Mouse (Mus musculus) spleen, postnatal 36 days (tissue): ENCODE data around the gene Tcp10b.
"Not testable (repeated sequence)": the region's sequence is repeated elsewhere in the genome, so short reads cannot be mapped to it uniquely, and the experiment has no call there.

Experiments
- DNase-seq, 2 experiments: peaks; one replicate each; pipeline ENCODE4 v3.0.0; 2022; ENCODE audit warnings: low spot score in 2 of 2, mixed read lengths in 1 of 2

Tcp10b gene

DNA sequence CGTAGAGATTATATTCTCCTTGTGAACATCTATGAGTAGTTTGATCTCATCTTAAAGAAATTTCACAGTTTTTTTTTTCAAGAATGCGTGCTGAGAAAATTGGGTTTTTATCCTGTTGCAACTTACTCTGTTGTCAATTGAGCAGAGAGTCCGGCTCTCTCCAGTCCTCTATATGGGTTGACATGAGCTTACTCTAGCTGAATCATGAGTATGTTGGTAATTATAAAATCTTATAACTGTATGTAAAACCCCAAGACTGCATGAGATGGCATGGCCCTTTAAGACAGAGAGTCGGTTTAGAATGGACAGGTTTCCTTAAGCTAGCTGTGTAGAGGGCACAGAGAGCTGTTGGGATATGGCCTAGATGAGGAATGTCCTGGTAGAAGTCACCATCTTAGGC, at the start of gene Tcp10b:
Tcp10b (plus strand) TSS at position 301 of the 400 bp plus-strand sequence.
- not testable (repeated sequence) for DNase-seq

DNA sequence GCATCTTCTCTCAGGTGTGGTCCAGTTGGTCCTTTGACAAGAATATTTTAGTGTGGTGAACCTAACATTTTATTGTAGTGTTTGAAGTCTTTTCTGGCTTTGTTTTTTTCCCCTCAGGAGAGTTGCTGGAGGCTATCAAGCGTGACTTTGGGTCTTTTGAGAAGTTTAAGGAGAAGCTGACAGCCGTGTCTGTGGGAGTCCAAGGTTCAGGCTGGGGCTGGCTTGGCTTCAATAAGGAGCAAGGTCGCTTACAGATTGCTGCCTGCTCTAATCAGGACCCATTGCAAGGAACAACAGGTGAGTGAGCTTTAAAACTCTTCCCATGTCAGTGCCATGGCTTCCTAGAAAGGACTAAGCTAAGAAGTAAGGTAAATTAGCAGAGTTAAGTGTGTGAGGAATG, 47.6 kb upstream of the Tcp10b start:
- no peak for DNase-seq

DNA sequence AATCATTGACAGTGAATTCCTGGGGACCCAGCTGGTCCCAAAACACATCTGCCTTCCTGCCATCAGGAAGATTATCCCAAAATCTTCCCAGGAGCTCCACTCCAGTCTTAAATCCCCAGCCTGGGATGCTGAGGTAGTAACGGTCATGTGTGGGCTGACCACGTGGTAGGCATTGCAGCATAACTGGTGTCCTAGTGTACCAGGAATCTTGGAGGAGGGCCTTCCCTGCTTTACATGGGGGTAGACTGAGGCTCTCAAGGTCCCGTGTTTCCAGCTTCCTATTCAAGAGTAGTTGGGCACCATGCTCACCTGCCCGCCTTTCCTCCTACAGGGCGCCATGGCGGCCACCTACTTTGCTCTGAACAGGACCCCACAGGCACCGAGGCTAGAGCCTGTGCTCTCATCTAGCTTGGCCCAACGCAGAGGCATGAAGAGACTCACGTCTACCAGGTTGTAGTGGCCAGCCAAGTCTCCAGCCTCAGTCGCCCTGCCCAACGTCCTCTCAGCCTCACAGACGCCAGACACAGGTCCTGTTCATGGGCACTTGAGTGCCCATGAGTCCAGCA, 24.2 kb upstream of the Tcp10b start:
- not testable (repeated sequence) for DNase-seq

DNA sequence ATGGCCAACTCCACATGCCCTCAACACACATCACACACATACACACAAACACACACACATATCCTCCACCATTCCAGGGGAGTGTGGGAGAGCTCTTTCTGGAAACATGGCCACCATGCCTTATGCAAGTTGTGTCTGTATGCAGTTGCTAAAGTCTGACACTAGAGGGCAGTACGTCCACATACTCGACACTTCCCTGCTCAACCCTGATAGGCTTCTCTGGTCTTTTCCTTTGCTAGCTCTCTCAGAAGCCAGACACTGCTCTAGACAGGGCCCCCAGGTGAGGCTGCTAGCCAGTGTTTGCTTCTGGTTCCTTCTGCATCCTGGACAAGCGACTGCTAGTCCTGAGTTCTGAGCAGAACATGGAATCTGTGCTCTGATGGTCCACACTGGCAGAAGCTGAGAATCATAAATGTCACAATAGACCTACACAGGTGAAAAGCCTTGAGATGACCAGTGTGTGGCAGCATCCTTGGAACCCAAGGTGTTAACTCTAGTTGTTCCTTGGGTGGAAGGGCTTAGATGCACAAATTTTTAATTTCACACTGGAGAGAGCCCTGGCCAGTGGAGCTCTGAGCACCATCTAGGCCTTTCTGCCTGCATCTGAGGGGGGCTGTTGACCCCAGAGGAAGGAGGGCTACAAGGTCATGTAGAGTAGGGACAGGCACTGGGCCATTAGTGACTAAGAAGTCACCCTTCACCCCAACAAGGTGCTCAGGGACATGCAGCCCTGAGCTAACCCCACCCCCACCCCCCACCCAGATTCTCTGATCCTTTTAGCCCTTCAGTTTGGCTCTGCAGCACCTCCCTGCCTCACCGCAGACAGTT, 16.8 kb upstream of the Tcp10b start:
- peak in 1 of 2 experiments; percentile 18 for DNase-seq

DNA sequence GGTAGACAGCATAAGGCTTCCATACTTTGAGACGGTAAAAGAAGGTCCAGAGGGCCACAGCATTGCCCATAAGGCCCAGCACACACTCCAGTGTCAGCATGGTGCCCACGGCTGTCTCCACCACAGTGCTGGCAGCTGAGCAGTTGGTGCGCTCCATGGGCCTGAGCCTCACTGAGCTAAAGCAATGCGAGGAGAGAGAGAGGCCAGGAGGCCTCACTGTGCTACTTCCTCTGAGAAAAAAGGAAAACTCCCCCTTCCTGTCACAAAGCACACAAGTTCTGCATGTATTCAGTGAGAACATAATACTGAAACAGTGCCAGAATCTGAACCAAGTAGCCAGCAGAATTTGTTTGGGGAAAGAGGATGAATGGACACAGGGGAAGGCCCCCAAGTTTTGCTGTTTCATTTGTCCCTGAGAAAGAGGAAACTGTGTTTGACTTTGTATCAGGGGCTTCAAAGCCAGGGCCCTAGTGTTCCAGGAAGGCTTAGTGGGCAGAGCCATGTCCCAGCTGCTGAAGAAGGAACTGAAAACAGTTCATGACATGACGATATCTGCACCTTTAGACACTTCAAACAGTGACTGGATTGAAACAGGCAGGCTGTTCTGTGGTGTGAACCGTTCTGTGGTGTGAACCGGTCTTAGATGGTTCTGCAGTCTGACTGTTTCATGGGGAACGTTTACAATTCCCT, 8.6 kb upstream of the Tcp10b start, which contains the start of gene Gpr31b:
Gpr31b (minus strand) TSS at position 173 of the 690 bp plus-strand sequence.
- DNase-seq: not testable (repeated sequence)

DNA sequence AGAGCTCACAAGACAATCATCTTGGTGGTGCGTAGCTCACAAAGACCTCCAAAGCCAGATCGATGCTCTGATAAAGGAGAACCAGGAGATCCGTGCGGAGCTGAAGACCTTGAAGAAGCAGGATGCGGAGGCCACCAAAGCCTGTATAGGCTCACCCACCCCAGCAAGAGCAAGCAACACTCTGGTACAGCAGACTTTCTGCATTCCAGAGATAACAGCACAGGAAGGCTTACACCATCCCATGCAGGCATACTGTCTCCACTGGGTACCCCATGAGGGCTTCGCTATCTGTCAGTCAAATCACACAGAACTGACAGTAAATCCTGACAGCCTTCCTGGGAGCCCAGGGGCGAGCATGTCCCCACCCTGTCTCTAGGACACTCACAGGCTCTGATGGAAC, 2.0 kb downstream of the Tcp10b start:
- not testable (repeated sequence) for DNase-seq

DNA sequence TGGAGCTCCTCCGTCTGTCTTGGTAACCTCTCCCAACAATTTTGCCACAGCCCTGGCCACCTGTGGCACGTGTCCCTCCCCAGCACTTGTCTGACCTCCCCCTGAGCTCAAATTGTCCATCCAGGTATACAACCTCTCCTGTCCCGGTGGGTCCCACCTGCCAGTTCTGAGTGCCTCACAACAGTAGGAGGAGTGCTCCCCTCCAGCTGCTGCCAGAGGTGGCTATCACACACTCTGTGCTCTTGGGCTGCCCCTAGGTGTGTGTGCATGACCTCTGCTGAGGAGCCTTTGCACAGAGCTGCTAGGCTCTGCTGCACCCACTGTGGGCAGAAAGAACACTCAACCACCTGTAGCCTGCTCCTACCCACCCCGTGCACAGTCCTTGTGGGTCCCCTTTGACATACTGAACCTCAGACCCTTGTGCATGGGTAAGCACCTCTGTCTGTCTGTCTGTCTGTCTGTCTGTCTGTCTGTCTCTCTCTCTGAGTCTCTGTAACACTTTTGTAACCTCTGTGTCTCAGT, 7.0 kb downstream of the Tcp10b start:
- not testable (repeated sequence) for DNase-seq

DNA sequence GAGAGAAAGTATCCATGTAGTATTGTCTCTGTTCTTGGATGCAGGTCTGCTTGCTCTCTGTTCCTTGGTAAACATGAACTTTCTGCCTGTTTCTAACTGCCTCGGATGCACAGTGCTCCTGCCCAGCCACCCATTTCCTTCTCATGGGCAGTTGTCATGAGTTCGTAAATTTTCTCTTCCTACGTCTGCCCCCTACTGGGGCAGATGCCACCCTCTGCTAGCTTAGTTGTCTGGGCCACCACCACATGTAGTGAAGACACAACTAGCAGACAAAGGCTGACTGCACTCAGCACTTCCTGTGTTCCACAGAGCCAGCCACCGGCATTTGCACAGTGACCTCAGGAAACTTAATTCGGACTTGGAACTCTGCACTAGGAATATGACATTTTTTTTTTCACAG, 8.3 kb downstream of the Tcp10b start:
- DNase-seq: not testable (repeated sequence)

DNA sequence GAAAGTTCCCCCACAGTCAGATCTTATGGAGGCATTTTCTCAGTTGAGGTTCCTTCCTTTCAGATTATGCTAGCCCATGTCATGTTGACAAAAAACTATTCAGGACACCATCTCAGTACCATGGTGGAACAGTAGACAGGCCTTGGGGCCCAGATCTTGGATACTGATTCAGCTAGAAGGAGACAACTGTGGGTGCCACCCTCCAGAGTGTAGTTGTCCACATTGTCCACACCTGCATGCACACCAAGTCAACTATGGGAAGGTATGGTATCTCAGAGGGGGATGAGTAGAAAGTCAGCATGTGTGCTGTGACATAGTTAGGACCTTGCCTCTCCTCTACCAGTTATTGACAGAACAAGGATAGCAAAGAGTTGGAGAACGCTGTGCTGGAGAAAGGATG, 30.6 kb downstream of the Tcp10b start:
- not testable (repeated sequence) for DNase-seq

DNA sequence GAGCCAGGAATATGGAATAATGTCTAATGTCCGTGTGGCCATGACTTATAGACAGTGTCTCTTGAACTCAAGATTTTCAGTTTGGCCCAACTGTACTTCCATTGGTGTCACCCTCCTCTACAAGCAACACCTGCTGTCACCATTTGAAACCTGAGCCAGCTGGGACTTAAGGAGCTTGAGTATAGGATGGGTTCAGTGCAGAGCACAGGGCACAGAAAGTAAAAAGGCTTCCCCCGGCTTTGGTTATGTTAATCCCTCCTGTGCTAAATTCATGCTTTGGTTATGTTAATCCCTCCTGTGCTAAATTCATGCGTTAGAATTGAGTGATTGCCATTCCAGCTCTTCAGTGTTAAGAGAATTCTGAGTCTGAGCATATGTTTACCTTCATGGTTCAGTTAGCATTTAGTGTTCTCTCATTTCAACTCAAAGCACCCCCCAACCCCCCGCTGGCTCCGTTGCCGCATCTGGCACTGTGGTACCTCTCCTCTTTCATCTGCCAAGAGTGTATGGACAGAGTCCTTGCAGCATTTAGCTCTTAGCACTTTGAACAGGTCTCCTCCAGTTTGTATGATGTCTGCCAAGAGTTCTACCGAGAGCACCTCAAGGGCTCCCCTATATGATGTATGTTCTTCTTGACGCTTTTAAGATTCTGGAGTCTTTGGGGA, 31.3 kb downstream of the Tcp10b start:
- DNase-seq: not testable (repeated sequence)

DNA sequence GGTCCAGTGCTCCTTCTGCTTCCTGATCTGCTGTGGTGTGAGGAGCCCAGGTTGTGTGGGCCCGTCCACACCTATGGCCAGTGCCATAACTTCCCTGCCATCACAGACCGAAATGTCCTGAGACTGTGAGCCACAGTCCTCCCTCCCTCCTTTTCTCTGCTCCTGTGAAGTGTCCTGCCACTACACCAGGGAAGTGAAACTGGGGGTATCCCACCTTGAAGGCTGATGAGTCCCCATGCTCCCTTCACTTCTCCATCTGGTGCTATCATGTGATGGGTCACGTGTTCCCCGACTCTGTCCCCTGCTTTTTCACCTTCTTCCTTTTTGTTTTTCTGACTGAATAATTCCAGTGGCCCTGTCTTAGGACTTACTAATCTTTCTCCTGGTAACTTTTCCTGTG, 32.1 kb downstream of the Tcp10b start:
- DNase-seq: not testable (repeated sequence)

DNA sequence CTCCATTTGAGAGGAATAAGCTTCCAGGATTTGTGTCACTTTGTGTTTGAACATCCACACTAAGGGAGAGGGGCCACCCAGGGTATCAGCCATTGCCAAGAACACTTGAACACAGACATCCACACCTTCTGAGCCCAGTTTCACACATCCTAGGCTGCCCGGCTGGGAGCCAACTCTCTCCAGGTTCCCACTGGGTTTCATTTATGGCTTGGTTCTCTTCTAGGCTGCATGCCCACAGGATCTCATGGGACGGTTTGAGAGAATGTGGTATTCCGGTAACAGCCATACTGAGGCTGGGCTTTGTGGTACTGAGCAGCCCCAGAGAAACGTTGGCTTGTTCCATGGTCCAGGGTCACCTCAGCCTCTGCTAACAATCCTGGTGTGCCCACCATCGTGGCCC, 45.7 kb downstream of the Tcp10b start:
- not testable (repeated sequence) for DNase-seq

DNA sequence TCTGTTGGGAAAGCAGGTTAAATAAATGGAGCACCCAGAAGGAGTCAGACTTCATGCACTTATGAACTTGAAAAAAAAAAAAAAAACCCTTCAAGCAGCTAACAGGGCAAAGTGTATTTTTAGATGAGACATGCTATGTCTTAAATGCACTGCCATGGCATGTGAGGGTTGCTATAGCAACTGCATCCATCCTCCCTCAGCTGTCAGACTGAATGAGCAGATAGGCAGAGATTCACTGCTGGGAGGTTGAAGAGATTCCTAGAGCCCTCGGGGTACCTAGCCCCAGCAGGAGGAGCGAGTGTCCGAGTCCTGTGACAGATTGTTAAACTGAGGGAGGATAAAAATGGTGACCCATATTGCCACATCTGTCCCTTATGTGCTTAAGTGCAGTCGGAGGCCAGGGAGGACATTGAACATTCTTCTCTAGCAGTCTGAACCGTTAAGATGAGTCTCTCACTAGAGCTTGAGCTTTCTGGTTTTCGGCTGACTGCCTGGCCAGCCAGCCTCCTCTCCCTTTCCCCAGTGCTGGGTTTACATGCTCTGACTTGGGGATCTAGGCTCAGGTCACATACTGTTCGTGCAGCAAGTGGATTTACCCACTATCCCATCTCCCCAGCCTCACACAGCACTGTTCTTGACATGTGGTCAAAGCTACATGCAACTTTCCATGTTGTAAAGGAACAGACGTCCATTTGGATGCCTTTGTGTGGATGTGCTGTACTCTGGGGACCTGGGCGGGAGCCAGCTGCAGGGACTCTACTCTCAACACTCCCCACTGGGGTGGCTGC, 51.8 kb downstream of the Tcp10b start:
- DNase-seq: not testable (repeated sequence)

DNA sequence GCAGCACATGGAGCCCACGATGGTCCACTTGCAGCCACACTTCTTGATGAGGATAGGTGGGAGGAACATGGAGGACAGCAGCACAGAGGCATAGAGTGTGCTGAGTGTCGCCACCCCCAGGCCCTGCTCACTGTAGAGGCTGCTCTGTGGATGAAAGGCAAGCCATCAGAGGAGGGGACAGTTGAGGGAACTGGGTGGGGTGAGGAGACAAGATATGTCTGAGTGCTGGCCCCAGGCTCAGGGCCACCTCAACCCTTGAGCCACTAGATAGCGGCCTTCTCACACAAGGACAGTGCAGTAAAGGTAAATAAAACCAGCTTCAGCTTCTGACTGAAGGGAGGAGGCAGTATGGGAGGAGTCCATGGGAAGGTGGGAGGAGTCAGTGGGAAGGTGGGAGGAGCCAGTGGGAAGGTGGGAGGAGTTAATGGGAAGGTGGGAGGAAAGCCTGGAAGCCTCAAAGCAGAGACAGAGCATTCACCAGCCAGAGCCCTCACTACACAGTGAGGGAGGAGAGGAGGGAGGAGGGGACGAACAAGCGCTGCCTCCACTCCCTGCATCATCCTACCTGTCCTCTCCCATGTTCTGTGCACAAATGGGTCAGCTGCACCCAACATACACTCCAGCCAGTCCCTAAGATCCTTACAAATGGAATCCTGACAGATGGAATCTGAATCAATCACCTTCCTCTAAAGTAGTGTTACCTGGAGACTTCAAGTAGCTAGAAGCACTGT, 62.6 kb downstream of the Tcp10b start:
- DNase-seq: not testable (repeated sequence)

DNA sequence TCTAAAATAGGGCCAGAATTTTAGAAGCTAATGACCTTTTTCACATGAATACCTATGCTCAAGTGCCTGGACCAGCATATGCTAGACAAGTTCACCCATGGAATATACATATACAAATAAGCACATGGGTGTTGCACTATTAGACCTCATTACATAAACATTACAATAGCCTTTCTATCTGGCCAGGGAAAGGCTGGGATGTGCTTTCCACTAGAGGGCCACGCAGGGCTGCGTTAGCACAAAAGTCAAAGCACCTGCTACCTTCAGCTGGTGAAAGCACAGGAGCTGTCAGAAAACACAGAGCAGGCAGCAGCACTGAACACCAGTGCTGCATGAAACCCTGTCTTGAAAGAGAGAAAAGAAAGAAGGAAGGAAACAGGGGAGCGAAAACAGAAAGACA, 63.3 kb downstream of the Tcp10b start:
- not testable (repeated sequence) for DNase-seq

DNA sequence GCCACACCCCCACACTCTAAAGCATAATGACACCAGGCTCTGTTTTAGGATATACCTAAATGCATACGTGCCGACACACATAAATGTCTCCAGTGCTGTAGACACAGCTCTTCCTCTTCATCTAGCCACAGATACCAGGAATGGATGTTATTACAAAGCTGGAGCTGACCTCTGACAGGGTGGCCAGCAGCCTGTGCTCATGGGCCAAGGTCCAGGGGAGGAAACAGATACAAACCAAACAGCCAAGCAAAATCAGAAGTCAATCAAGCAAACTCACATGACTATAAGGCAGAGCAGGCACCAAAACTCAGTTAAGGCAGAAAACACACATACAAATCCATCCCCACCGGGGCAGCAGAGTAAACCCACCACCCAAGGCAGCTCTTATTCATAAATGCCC, 68.4 kb downstream of the Tcp10b start:
- not testable (repeated sequence) for DNase-seq

DNA sequence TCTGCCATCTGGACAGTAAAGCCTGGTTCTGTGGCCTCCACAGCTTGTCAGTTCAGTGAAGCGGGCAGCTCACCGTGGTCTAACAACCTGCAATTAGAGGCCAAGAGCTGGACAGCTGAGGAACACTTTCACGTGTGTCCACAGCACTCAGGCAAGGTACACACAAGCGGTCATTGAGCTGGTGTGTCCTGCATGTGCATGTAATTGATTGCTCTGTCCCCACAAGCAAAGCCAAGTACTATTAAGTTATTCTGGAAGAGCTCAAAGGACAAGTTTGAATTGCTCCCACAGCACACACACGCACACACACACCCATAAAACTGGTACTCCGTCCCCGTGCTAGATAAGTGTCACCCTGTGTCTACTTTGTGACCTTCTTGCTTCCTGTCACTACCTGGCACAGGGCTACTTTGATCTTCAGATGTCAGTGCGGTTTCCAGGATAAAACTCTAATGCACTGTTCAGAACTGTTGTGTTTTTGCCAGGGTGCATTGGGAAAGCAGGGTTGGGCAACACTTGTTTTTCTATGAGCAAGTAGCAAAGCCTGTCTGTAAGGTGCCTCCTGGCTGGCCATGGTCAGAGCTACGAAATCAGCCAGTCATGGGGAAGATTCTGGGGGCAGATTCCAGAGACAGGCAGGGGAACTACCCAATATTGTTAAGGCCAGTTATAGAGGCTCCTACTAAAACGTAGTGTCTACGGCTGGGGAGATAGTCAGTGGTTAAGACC, 69.0 kb downstream of the Tcp10b start:
- not testable (repeated sequence) for DNase-seq

DNA sequence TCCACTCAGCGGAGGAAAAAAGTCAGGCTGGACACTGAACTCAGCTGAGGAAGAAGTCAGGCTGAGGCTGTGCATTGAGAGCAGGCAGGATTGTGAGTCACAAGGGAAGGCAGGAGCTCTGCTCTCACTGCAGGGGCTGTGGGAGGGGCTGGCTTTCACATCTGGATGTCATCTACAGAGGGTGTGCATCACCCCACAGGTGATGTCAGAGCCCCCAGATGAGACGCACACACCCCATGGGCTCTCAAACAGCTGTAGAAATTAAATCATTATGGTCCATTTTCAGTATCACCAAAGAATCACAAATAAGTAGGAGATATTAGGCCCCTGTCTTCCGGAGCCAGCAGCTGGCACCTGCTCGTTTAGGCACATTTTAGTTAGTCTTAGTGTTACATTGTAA, 70.8 kb downstream of the Tcp10b start, which contains the start of gene Unc93a:
Unc93a (minus strand) TSS at position 101 of the 400 bp plus-strand sequence.
- DNase-seq: not testable (repeated sequence)
